Mouse (Mus musculus): Measurements from ENCODE around the gene Ikzf2. TPM values are rescaled to one million over a fixed set of nuclear protein-coding genes. Genes with fewer than 3 reads are reported as not detected.

The Ikzf2 gene
- total RNA-seq, 2 experiments from 2014 or later = 5.5 to 6.9 TPM

DNA sequence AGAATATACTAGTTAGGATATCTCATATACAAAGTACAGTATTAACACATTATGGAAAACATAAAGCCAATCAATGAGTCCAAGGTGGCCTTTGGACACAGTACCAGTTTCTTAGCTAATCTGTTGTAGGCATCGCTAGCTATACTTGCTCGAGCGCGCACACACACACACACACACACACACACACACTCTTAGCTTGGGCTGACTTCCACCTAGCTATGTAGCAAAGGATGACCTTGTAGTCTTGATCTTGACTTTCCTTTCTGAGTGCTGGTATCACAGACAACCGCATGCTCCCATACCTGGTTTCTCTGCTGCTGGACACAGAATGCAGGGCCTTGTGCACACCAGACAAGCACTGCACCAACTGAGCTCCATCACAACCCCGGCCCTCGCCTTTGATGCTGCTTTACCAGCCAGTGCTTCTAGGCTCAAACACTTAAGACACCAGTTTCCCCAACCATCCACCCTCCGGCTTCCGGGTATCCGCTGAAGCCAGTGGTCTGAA is 17.1 kb downstream of the Ikzf2 start:
- no peak for DNase-seq (ENCODE audit: extremely low spot score in 1 of 2, low spot score in 1 of 2)

DNA sequence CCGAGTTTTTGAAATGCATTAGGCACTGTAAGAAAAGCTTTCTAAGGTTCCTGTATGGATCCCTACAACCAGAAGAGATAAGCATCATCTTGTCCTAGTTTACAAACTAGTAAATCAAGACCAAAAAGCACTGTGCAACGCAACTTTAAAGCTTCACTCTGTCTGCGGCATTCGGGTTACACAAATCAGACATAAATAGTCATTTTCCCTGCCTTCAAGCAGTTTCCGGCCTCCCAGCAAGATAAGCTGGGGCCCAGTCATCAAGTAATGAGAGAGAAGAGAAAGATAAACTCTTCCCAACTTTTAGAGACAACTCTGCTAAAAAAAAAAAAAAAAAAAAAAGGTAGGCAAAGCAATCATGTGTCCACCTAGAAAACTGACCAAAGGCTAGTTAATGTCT is 19.6 kb downstream of the Ikzf2 start:
- DNase-seq (ENCODE audit: extremely low spot score in 1 of 2, low spot score in 1 of 2) = no peak

DNA sequence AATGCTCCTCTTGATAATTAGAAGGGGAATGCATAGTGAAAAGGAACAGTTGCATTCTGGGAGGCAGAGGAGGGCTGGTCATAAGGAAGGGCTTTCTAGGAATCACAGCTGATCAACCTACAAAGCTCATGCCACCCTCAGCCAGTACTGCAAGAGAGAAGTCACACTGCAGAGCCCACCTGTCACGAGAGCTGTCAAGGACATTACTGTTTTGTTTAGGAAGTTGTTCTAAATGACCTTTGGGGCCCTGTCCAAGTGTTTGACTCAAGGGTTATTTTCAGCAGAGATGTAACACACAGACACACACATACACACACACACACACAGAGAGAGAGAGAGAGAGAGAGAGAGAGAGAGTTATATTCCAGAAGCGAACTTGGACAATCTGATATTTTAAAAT is 27.3 kb downstream of the Ikzf2 start:
- no peak for DNase-seq (ENCODE audit: extremely low spot score in 1 of 2, low spot score in 1 of 2)

DNA sequence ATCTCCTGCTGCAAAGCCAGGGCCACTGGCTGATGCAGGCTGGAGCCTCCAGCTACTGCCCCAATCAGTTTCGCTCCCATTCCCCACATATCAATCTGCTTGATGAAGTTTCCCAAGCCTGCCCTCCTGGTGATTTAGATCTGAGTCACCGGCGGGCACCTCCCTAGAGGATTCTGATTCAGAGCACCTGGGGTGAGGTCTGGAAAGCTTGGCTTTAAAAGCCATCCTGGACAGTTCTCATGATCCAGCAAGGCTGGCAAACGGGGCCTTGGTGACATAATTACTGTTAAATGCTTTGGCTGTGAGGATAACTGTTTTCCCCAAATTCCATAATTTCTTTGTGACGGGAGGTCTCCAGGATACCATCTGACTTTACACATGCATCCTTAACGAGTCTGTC is 29.0 kb downstream of the Ikzf2 start:
- no peak for DNase-seq (ENCODE audit: extremely low spot score in 1 of 2, low spot score in 1 of 2)

DNA sequence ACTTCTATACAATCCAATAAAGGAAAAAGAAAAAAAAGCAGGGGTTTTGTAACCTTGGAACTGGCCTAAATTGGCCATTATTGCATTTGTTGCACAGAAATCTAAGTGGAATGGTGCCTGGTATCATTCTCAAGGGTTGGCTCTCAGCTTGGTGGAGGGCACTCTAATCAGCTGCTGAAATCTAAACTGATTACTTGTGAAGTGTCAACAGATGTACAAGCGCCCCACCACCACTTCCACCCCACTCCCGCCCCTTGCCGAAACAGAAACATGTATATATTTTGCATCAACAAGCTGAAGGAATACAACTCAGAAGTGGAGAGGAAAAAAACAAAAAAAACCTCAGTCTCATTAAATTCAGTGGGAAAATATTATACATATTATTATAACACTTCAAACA is 29.6 kb downstream of the Ikzf2 start:
- no peak for DNase-seq (ENCODE audit: extremely low spot score in 1 of 2, low spot score in 1 of 2)

DNA sequence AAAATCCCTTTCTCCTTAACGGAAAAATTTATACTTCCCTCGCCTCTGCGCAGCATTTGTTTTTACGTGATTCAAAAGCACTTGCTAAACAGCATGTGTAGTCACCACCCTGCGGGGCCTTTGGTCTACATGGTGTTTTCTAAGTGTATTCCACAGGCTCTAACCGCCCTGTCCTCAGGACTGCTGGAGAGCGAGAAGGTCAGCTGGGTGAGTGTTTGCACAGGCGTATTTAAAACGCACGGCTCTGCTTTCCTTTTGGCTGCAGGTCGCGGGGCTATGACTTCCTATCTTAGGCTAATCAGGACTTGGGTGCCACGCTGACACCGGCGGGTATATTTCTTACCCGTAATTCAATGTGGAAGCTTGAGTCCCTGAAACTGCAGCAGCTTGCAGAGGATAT is 30.1 kb downstream of the Ikzf2 start:
- no peak for DNase-seq (ENCODE audit: extremely low spot score in 1 of 2, low spot score in 1 of 2)

DNA sequence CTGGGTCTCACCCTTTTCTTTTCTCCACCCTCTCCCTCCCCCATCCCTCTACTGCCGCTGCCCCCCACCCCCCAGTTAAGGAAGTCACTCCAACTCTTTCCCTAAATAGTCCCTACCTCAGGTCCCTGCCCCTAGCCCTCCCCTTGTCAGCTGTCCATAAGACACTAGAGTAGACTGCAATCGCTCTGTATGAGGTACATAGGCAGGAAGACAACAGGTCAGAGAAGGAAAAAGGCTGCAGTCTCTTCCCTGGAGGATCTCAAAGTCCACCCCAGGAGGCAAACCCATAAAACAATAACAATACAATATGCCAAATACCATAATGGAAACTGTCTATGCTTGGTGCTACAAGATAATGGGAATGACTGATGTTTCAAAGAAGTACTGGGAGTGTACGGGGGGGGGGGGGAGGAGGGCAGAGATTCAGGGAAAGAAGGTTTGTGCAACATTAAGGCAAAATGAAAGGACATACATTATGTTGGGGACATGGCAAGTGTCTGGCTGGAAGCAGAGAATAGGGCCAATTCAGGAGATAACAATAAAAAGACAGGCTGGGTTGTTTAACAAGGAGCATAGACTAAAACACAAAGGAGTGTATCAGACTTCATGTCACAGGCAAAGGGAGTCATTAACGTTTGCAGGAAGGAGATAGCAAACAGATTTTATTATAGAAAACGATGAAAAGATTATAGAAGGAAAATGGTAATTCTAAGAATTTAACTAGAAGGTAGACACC is 30.8 kb downstream of the Ikzf2 start:
- DNase-seq (ENCODE audit: extremely low spot score in 1 of 2, low spot score in 1 of 2) = no peak

DNA sequence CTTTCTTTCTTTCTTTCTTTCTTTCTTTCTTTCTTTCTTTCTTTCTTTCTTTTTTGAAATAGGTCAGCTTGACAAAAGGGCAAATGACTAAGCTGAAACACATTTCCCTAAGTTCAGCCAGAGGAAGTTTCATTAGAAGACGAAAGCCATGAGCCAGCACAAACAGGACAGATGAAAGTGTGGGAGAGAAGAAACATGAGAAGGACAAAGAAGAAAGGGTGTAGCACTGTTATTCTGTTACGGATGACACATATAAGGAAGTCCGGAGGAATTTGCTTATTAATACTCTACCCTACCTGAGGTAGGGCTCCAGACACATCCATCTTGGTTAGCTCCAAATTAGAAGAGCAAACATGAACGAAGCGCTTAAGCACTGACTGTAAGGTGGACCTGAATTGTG is 31.7 kb downstream of the Ikzf2 start:
- no peak for DNase-seq (ENCODE audit: extremely low spot score in 1 of 2, low spot score in 1 of 2)

DNA sequence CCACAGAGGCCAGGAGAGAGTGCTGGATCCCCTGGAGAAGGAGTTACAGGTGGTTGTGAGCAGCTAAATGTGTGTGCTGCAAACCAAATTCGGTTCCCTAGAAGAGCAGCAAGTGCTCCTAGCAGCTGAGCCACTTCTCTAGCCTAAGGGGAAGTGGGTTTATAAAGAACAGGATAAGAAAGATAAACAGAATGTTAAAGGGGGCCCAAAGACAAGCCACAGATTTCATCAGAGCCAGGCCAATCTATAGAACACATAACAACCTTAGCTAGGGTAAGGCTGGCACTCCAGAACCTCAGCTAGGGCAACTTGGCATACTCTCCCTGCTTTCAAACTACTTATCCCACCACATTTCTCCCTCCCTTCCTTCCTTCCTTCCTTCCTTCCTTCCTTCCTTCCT is 32.1 kb downstream of the Ikzf2 start:
- DNase-seq (ENCODE audit: extremely low spot score in 1 of 2, low spot score in 1 of 2) = no peak

DNA sequence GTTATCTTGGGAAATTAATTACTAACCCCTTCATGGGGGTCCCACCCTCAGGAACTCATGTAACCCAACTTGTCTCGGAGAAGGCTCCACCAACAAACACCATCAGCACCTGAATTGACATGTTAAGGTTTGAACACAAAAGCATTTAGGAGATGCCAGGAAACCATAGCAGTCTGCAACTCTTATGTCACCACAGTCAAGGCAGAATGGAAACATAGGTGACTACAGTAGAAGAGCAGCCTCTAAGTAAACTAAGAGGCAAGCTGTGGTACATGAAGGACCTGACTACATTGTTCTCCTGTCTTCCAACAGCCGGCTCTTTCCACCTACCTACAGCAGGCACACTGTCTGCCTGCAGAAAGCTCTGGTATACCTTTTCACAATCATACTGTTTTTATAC is 33.6 kb downstream of the Ikzf2 start:
- DNase-seq (ENCODE audit: extremely low spot score in 1 of 2, low spot score in 1 of 2) = no peak

DNA sequence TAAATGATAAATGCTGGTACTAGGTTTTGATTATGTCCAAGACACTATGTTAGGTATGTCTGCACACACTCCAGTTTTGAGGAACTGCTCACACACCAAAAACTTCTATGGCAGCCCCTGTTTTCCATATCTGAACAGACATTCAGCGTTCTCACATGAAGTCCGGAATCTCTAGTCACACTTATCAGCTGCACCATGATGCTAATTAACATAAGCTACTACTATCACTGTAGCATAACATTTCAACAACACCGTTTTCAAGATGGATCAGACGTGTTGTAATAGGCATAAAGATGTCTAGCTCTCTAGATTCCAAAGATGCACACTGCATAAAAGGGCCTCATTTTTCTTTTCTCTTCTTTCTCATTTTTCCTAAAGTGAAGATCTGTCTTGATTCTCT is 43.9 kb downstream of the Ikzf2 start:
- no peak for DNase-seq (ENCODE audit: extremely low spot score in 1 of 2, low spot score in 1 of 2)

DNA sequence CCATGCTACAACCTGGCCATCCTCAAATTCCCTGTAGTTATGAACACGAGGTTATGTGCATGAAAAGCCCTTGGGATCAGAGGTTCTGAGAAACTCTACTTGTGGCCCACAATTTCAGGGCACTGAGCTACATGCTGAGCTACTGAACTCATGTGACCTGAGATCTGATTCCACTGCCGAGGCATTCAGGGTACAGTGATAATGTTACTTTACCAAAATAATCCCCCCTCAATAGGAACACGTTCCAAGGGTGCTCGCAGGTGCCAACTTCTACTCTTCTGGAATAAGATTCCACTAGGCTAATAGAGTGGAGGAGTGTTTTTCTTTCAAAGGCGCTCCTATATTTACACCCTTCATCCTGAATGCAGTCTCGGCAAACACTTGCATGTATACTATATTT is 45.1 kb downstream of the Ikzf2 start:
- no peak for DNase-seq (ENCODE audit: extremely low spot score in 1 of 2, low spot score in 1 of 2)

DNA sequence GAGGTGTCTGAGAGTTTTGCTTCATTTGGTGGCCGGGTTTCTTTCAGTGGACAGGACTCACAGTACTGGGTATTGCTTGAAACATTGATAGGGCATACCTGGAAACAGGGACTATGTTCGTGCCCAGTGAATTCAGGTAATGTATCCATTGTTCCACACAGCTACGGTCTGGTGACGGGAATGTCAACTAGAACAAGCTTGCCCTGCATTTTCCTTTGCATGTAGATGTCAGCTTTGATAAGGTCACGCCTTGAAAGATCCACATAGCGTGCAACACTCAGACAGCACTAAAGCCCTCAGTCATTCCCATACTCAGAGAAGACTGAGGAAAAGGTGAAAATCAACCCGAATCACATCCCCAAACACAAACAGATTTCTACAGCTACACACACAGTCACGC is 48.7 kb downstream of the Ikzf2 start:
- DNase-seq (ENCODE audit: extremely low spot score in 1 of 2, low spot score in 1 of 2) = no peak

DNA sequence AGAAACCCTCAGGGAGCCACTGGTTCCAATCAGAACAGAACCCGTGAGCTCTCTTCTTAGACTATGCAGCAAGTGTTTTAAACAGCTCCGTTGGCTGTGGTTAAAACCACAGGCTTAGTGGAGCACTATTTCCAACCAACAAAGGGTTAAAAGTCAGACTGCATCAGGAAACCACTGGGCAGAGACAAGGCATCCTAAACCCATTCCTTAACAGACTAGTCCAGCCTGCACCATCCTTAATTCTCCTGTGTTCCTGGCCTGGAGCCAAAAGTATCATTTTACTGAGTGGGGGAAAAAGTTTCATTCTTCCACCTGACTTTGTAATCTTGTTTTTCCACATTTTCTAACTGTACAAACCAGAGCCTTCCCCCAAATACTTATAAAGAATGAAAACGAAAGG is 49.1 kb downstream of the Ikzf2 start:
- DNase-seq (ENCODE audit: extremely low spot score in 1 of 2, low spot score in 1 of 2) = no peak

DNA sequence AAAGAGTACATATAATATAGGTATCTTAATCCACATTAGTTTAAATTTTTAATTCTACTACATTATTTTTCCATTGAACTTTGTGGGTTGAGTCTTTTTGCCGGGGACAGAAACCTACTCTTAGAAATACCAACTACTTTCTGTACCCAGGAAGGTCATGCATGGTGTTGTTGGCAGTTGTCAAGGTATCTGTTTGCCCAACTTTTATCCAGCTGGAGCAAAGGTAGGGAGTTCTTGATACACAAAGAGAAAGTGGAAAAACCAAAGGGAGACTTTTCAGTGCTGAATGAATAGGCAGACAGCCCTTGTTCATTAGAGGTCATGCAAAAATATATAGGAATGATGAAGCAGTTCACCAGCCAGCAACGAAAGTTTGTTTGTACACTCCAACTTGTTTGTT is 52.8 kb downstream of the Ikzf2 start:
- no peak for DNase-seq (ENCODE audit: extremely low spot score in 1 of 2, low spot score in 1 of 2)

DNA sequence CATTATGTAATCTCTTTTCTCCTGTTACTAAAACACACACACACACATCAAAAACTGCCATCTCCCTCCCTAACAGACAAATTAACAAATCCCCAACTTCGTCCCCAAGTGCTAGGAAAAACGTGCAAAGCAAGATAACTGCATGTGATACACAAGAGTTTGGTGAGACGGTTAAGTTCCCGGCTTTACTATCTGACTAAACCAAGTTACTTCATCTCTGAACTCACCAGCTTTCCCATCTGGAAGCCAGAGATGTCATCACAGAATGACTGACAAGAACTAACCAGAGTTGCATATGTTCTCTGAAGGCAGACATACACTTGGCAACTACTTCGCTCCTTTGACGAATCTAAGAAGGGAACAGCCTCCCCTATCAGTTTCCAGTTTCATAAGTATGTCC is 56.5 kb downstream of the Ikzf2 start:
- DNase-seq (ENCODE audit: extremely low spot score in 1 of 2, low spot score in 1 of 2) = no peak

DNA sequence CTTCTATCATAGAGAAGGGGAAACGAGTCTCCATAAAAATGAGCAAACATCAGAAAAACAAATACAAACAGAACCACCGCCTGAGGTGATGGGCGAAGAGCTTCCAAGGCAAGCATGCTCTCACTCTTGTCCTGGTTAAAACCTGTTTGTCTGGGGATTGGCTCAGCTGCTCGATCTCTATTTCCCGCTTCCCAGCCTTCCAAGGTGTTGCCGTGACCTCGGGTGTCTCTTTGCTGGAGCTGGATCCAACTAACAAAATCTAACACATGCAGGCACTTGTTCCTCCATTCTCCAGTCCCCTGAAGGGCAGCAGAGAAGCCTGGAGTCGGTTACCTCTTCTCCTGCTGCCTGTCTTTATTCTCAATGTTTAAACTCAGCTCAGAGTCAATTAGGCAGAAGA is 57.5 kb downstream of the Ikzf2 start:
- DNase-seq (ENCODE audit: extremely low spot score in 1 of 2, low spot score in 1 of 2) = no peak

DNA sequence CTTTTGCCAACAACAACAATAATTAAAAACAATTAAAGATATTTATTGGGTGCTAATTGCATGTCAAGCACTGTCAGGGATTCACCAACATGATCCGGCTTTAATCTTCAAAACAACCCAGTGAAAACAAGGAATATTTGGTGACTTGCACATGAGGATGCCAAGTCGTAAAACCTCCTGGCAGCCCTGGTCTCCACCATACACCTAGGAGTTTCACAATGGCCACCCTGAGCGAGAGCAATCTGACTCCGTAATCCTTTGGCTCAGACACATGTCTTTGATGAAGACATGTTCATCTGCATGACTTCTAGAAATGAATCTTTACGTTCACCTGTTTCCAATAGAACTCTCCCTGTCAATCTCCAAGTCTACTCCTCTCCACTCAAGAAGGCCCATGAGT is 75.0 kb downstream of the Ikzf2 start:
- DNase-seq (ENCODE audit: extremely low spot score in 1 of 2, low spot score in 1 of 2) = no peak

DNA sequence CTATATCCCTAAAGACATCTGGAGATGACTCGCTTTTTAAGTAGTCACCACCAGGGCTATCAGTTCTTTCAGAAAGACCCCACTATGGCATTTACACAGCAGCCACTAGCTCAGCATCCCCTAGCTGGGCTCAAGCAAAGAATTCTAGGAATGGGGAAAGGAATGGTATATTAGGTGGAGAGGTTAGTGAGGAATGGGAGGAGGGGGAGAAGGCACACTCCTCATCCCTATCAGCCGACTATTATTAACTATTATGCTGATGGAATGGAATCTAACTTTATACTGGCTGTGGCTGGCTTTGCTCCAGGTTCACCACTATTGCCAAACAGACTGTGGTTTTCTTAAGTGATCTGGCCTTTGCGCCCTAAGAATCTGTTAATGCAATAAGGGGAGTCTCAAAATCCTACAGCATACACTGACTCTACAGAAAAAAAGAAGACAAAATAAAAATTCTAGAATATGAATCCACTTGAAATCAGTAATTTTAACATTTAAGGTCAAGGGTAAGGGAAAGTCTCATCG is 75.8 kb downstream of the Ikzf2 start:
- no peak for DNase-seq (ENCODE audit: extremely low spot score in 1 of 2, low spot score in 1 of 2)

DNA sequence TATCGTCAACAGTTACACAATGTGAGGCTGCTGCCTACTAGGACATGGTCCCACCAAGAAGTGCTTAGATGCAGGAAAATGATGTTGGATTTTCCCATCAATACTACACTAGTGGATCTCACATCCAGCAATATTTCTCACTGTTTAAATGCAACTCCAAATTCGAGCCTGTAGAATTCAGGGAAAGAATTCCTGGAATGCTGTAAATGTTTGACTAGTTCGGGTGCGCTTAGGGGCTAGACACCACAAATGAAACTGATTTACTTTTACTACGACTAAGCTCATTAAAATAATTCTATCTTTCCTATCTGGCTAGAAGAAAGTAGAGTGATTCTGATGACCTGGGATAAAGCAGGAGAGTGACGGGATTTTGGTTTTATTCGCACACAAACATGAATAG is 76.3 kb downstream of the Ikzf2 start:
- DNase-seq (ENCODE audit: extremely low spot score in 1 of 2, low spot score in 1 of 2) = no peak

DNA sequence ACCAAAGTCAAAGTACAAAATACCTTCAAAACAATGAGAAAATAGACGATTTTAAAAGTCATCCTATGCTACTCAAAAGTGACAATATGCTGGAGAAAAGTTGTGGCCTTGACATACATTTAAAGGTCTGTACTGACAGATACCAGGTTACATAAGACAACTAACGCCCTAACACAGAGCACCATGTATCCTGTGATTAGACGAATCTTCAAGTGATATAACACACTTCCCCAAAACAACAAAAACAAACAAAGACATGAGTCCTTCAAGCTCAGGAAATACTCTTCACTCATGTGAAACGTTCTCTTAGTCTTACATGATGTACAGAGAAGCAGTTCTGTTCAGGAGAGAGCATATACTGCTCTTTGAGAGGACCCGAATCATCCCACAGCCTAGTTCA is 78.2 kb downstream of the Ikzf2 start:
- no peak for DNase-seq (ENCODE audit: extremely low spot score in 1 of 2, low spot score in 1 of 2)

DNA sequence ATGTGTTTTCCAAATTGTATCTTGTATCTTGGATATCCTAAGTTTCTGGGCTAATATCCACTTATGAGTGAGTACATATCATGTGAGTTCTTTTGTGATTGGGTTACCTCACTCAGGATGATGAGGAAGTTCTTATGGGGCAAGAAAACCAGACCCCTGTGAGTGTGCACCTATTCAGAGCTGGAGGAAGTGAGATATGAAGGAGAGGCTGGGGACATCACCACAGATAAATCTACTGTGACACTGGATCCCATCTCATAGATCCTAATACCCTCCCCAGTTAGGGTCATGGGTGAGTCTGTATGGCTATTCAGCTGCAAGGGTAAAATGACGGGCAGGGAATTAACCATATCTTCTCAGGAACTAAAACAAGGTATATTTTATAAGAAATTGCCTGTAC is 80.2 kb downstream of the Ikzf2 start:
- no peak for DNase-seq (ENCODE audit: extremely low spot score in 1 of 2, low spot score in 1 of 2)

DNA sequence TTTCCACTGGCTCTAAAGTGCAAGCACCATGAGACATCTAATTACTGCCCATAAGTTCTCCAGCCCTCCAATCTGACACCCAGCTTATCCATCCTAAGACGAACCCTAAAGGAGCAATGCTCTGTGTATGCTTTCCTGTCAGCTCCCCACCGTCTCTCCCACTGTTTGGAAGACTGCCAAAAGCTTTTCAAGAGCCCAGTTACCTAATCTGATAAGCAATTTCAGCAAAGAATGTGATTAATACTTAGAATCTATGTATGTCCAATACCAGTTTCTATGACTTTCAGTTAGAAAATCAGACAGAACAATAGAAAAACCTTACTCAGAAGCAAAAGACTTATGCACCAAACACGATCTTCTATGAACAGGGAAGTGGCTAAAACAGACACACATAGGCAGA is 82.8 kb downstream of the Ikzf2 start:
- DNase-seq (ENCODE audit: extremely low spot score in 1 of 2, low spot score in 1 of 2) = no peak

Data from layer of hippocampus, postnatal 25 days (tissue).